Mouse (Mus musculus): ENCODE results near the gene Ralgapa1. TPM values are rescaled to one million over a fixed set of nuclear protein-coding genes. Genes with fewer than 3 reads are reported as not detected.

Gene Ralgapa1
- polyA plus RNA-seq, 1 experiment from 2014 or later, result 22.1 TPM

DNA sequence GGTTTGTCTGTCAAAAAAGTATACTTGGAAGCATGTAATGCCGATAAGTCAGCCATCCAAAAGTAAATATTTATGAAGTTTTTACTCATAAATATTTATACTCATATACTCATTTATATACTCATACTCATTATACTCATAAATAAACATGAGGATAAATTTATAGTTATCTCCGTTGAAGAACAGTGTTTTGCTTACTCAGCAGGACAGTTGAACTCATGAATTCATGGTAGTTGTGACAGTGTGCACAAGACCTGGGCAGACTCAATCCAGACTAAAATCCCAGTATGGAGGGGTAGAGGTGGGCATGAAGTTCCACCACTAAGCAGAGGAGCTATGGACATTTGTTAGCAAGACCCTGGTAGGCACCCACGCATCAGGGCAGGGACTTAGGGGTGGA, 16.5 kb upstream of the Ralgapa1 start:
- H3K4me2 ChIP-seq (ENCODE audit: low read depth), result peak overlapping the region; percentile 66
- WGBS, result 80% methylated on average over 3 of the region's 3 CpGs
- peaks cover 3% of the 10 kb centered on the region; the same call in 1 of the 2 replicates for H3K4me1 ChIP-seq (ENCODE audit: control insufficient read depth, insufficient read depth, low read length)
- H3K4me3 ChIP-seq (ENCODE audit: low read depth, low read length), result no peak overlapping the region
- no peak for ATAC-seq (ENCODE audit: insufficient read depth, low FRiP score, low TSS enrichment)
- no peak overlapping the region for H3K27ac ChIP-seq (ENCODE audit: low read depth, low read length)
- H3K27me3 ChIP-seq (ENCODE audit: control insufficient read depth, insufficient read depth, low read length), result no peaks in the 10 kb centered on the region
- no peaks in the 10 kb centered on the region for H3K9me3 ChIP-seq (ENCODE audit: control insufficient read depth, low read length)
- no peak overlapping the region for H3K9ac ChIP-seq (ENCODE audit: low read length)
- H3K36me3 ChIP-seq (ENCODE audit: control insufficient read depth, insufficient read depth, low read length), result no peaks in the 10 kb centered on the region; the same call in 1 of the 2 replicates
- DNase-seq (ENCODE audit: low spot score), result no peak

GRCm38 (mm10) chr12:55836199-55836951, 15.4 kb upstream of the Ralgapa1 start, which contains the start of gene Brms1l:
Gene Brms1l, plus strand, starts transcription at chr12:55836324.
- no peaks in the 10 kb centered on the region for H3K9me3 ChIP-seq (ENCODE audit: control insufficient read depth, low read length)
- H3K27ac ChIP-seq (ENCODE audit: low read depth, low read length), result peak within 1 kb of the TSS; percentile 81
- H3K4me1 ChIP-seq (ENCODE audit: control insufficient read depth, insufficient read depth, low read length), result peaks cover 3% of the 10 kb centered on the region; the same call in 1 of the 2 replicates
- peak within 1 kb of the TSS; percentile 67 for H3K9ac ChIP-seq (ENCODE audit: low read length)
- H3K27me3 ChIP-seq (ENCODE audit: control insufficient read depth, insufficient read depth, low read length), result no peaks in the 10 kb centered on the region
- under 1% methylated on average over 77 of the region's 77 CpGs for WGBS
- peak within 1 kb of the TSS; percentile 58 for H3K4me3 ChIP-seq (ENCODE audit: low read depth, low read length)
- H3K4me2 ChIP-seq (ENCODE audit: low read depth), result peak within 1 kb of the TSS; percentile 66
- H3K36me3 ChIP-seq (ENCODE audit: control insufficient read depth, insufficient read depth, low read length), result no peaks in the 10 kb centered on the region
- ATAC-seq (ENCODE audit: insufficient read depth, low FRiP score, low TSS enrichment) (peak; percentile 99), DNase-seq (ENCODE audit: low spot score) (peak; percentile 97)

GRCm38 (mm10) chr12:55835857-55836198, 14.9 kb upstream of the Ralgapa1 start:
- Histone ChIP-seq H3K4me2 (ENCODE audit: low read depth) (peak overlapping the region; percentile 27), H3K9me3 (ENCODE audit: control insufficient read depth, low read length) (no peaks in the 10 kb centered on the region), H3K36me3 (ENCODE audit: control insufficient read depth, insufficient read depth, low read length) (no peaks in the 10 kb centered on the region), H3K4me3 (ENCODE audit: low read depth, low read length) (peak overlapping the region; percentile 58), H3K4me1 (ENCODE audit: control insufficient read depth, insufficient read depth, low read length) (peaks cover 3% of the 10 kb centered on the region; the same call in 1 of the 2 replicates), H3K27ac (ENCODE audit: low read depth, low read length) (peak overlapping the region; percentile 81; the same call in 1 of the 2 replicates), H3K9ac (ENCODE audit: low read length) (no peak overlapping the region), H3K27me3 (ENCODE audit: control insufficient read depth, insufficient read depth, low read length) (no peaks in the 10 kb centered on the region)
- ATAC-seq (ENCODE audit: insufficient read depth, low FRiP score, low TSS enrichment), result no peak
- under 1% methylated on average over 6 of the region's 6 CpGs for WGBS
- DNase-seq (ENCODE audit: low spot score), result no peak

- Histone ChIP-seq H3K27ac (ENCODE audit: low read depth, low read length) (no peak overlapping the region), H3K4me1 (ENCODE audit: control insufficient read depth, insufficient read depth, low read length) (peaks cover 3% of the 10 kb centered on the region; the same call in 1 of the 2 replicates), H3K27me3 (ENCODE audit: control insufficient read depth, insufficient read depth, low read length) (no peaks in the 10 kb centered on the region), H3K4me3 (ENCODE audit: low read depth, low read length) (no peak overlapping the region), H3K36me3 (ENCODE audit: control insufficient read depth, insufficient read depth, low read length) (no peaks in the 10 kb centered on the region), H3K9ac (ENCODE audit: low read length) (no peak overlapping the region), H3K4me2 (ENCODE audit: low read depth) (no peak overlapping the region), H3K9me3 (ENCODE audit: control insufficient read depth, low read length) (no peaks in the 10 kb centered on the region)
- DNase-seq (ENCODE audit: low spot score) (no peak), ATAC-seq (ENCODE audit: insufficient read depth, low FRiP score, low TSS enrichment) (no peak)
- WGBS, result 87% methylated on average over 8 of the region's 8 CpGs
These were observed 13.9 kb upstream of the Ralgapa1 start for GRCm38 (mm10) chr12:55834891-55835290.

GRCm38 (mm10) chr12:55833906-55834625, 13.1 kb upstream of the Ralgapa1 start:
- no peaks in the 10 kb centered on the region for H3K27me3 ChIP-seq (ENCODE audit: control insufficient read depth, insufficient read depth, low read length)
- no peak overlapping the region for H3K4me3 ChIP-seq (ENCODE audit: low read depth, low read length)
- H3K27ac ChIP-seq (ENCODE audit: low read depth, low read length), result no peak overlapping the region
- ATAC-seq (ENCODE audit: insufficient read depth, low FRiP score, low TSS enrichment) (no peak), DNase-seq (ENCODE audit: low spot score) (no peak)
- 66% methylated on average over 9 of the region's 9 CpGs for WGBS
- H3K9me3 ChIP-seq (ENCODE audit: control insufficient read depth, low read length), result no peaks in the 10 kb centered on the region
- no peak overlapping the region for H3K9ac ChIP-seq (ENCODE audit: low read length)
- no peaks in the 10 kb centered on the region for H3K36me3 ChIP-seq (ENCODE audit: control insufficient read depth, insufficient read depth, low read length)
- peaks cover 3% of the 10 kb centered on the region; the same call in 1 of the 2 replicates for H3K4me1 ChIP-seq (ENCODE audit: control insufficient read depth, insufficient read depth, low read length)
- H3K4me2 ChIP-seq (ENCODE audit: low read depth), result no peak overlapping the region

DNA sequence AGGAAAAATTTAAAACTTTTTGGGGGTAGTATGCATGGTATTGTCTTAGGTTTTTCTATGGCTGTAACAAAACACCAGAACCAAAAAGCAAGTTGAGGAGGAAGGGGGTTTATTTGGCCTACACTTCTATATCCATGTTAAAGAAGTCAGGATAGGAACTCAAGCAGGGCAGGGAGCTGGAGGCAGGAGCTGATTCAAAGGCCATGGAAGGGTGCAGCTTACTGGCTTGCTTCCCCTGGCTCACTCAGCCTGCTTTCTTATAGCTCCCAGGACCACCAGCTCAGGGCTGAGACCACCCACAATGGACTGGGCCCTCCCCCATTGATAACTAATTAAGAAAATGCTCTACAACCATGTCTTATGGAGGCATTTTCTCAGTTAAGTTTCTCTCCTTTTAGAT, 12.0 kb upstream of the Ralgapa1 start:
- Histone ChIP-seq H3K36me3 (ENCODE audit: control insufficient read depth, insufficient read depth, low read length) (no peaks in the 10 kb centered on the region), H3K4me2 (ENCODE audit: low read depth) (no peak overlapping the region), H3K27ac (ENCODE audit: low read depth, low read length) (no peak overlapping the region), H3K4me1 (ENCODE audit: control insufficient read depth, insufficient read depth, low read length) (peaks cover 3% of the 10 kb centered on the region; the same call in 1 of the 2 replicates), H3K9ac (ENCODE audit: low read length) (no peak overlapping the region), H3K4me3 (ENCODE audit: low read depth, low read length) (no peak overlapping the region), H3K27me3 (ENCODE audit: control insufficient read depth, insufficient read depth, low read length) (no peaks in the 10 kb centered on the region), H3K9me3 (ENCODE audit: control insufficient read depth, low read length) (no peaks in the 10 kb centered on the region)
- ATAC-seq (ENCODE audit: insufficient read depth, low FRiP score, low TSS enrichment), result no peak
- no peak for DNase-seq (ENCODE audit: low spot score)

DNA sequence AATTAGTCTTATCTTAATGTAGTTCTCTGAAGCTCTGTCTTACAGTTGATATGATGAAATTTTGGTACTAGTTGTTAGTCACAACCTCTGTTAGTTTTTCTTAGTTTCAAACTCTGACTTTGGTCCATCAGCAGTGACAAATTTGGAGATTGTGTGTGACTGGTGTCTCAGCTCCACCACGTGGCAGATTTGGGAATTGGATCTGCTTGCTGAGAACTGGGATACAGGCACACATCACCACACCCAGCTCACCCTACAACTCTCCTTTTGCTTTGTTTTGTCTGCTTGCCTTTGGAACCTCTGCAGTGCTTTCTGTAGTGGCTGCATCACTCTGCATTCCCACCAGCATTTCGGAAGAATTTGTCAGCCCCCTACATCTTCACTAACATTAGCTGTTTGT, 10.1 kb upstream of the Ralgapa1 start:
- Histone ChIP-seq H3K27me3 (ENCODE audit: control insufficient read depth, insufficient read depth, low read length) (no peaks in the 10 kb centered on the region), H3K4me1 (ENCODE audit: control insufficient read depth, insufficient read depth, low read length) (no peaks in the 10 kb centered on the region), H3K9me3 (ENCODE audit: control insufficient read depth, low read length) (no peaks in the 10 kb centered on the region), H3K4me3 (ENCODE audit: low read depth, low read length) (no peak overlapping the region), H3K36me3 (ENCODE audit: control insufficient read depth, insufficient read depth, low read length) (no peaks in the 10 kb centered on the region), H3K9ac (ENCODE audit: low read length) (no peak overlapping the region), H3K4me2 (ENCODE audit: low read depth) (no peak overlapping the region), H3K27ac (ENCODE audit: low read depth, low read length) (no peak overlapping the region)
- ATAC-seq (ENCODE audit: insufficient read depth, low FRiP score, low TSS enrichment) (no peak), DNase-seq (ENCODE audit: low spot score) (peak; percentile 68)
- WGBS, result 24% methylated on average over 2 of the region's 2 CpGs

DNA sequence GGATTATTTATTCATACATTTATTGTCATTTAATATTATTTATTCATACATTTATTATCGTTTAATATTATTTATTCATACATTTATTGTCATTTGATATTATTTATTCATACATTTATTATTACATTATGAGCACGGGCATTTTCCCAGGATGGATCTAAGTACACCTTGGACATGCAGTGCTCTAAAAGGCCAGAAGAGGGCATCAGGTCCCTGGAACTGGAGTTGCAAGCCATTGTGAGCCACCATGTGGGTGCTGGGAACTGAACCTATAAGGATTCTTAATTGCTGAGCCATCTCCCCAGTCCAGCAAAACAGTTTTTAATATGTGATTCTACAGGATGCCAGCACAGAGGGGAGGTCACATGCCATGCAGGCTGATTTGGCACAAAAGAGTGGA, 4.6 kb upstream of the Ralgapa1 start:
- Histone ChIP-seq H3K27ac (ENCODE audit: low read depth, low read length) (no peak overlapping the region), H3K4me3 (ENCODE audit: low read depth, low read length) (no peak overlapping the region), H3K9ac (ENCODE audit: low read length) (no peak overlapping the region), H3K4me1 (ENCODE audit: control insufficient read depth, insufficient read depth, low read length) (no peaks in the 10 kb centered on the region), H3K36me3 (ENCODE audit: control insufficient read depth, insufficient read depth, low read length) (no peaks in the 10 kb centered on the region), H3K9me3 (ENCODE audit: control insufficient read depth, low read length) (no peaks in the 10 kb centered on the region), H3K27me3 (ENCODE audit: control insufficient read depth, insufficient read depth, low read length) (no peaks in the 10 kb centered on the region), H3K4me2 (ENCODE audit: low read depth) (no peak overlapping the region)
- WGBS, result 77% methylated on average over 2 of the region's 2 CpGs
- DNase-seq (ENCODE audit: low spot score) (no peak), ATAC-seq (ENCODE audit: insufficient read depth, low FRiP score, low TSS enrichment) (no peak)

Measured in neural tube, embryonic 11.5 days (tissue).